Mouse (Mus musculus): ENCODE data around the gene Kat6b. TPM values are rescaled to one million over a fixed set of nuclear protein-coding genes. Genes with fewer than 3 reads are reported as not detected.
"Not testable (repeated sequence)": the region's sequence is repeated elsewhere in the genome, so short reads cannot be mapped to it uniquely, and the experiment has no call there.

The Kat6b gene
- polyA plus RNA-seq (2017; shearing (Covaris generic)), result 1 to 10 TPM; 8.2 to 9.6 TPM

GRCm38 (mm10) chr14:21481231-21481630, at the start of gene Kat6b:
Gene Kat6b (plus strand): TSS chr14:21481434.
- no peak for ATAC-seq

- no peak for ATAC-seq
Measured at GRCm38 (mm10) chr14:21433415-21433814, 47.8 kb upstream of the Kat6b start.

- ATAC-seq, result no peak
Measured at GRCm38 (mm10) chr14:21433995-21434394, 47.2 kb upstream of the Kat6b start.

GRCm38 (mm10) chr14:21434686-21435085, 46.5 kb upstream of the Kat6b start:
- no peak for ATAC-seq

DNA sequence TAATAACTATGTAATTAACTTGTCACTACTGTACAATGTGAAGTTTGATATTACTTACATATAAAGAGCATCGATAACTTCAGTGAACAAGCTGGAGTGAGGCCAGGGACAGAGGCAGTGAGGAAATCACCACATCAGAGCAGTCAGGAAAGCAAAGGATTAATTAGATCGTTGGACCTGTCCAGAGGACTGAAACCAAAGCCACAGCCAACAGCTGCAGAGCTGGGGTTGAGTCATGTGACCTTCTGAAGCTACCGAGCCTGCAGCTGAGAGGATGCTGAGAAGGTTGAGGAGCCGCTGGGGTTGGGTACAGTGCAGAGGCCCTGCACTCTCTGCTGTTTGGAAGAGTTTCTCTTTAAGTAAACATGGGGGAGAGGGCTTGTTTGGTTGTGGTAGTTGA, 41.4 kb upstream of the Kat6b start:
- no peak for ATAC-seq

DNA sequence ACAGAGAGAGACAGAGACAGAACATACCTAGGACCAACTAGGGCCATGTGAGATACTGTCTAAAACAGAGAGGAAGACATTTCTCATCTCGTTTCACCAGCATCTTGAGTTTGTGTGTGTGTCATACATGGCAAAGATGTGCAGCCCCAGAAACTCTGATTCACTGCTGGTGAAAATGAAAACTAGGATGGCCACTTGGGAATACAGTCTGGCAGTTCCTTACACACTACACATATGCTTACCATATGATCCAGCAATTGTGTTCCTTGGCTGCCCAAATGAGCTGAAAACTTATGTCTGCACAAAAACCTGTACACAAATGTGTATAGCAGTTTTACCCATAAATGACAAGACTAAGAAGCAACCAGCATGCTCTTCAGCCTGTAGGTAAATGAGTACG, 40.7 kb upstream of the Kat6b start:
- no peak for ATAC-seq

DNA sequence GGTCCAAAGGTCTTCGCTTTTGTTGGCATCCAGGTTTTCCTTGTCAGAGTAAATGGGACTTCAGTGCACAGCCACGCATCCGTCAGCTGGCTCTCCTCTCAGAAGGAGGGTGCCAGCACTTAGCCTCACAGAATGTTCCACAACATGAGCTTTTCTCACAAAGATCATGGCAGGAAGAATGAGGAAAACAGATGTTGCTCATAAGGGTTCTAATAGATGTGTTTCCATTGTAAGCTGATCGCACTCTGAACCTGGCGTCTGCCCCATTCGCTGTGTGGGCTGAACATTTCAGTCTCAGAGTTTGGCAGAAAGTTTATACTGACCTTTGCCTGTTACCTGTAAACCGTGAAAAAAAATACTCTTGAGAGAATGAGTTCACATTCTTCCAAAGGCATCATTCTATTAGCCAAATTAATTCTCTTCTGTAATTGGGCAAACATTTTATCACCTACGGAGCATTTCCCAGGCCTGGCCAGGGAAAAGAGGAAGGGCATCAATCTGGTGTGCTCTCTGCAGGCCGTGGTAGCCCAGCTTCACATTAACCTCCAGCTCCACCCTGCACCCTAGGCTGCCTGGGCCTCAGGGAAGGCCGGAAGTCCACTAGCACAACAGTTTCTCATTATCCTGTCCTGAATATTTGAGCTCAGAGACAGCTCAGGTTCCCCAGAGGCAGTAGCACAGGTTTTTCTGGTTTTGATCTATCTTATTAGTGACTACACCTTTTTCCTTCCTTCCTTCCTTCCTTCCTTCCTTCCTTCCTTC, 39.3 kb upstream of the Kat6b start:
- no peak for ATAC-seq

- ATAC-seq, result no peak
Measured at GRCm38 (mm10) chr14:21452581-21452980, 28.7 kb upstream of the Kat6b start.

GRCm38 (mm10) chr14:21453896-21454295, 27.3 kb upstream of the Kat6b start:
- ATAC-seq, result no peak

GRCm38 (mm10) chr14:21455654-21456350, 25.4 kb upstream of the Kat6b start:
- ATAC-seq, result no peak

GRCm38 (mm10) chr14:21456526-21456925, 24.7 kb upstream of the Kat6b start:
- ATAC-seq, result no peak

GRCm38 (mm10) chr14:21457876-21458275, 23.4 kb upstream of the Kat6b start:
- ATAC-seq, result no peak

GRCm38 (mm10) chr14:21458696-21459095, 22.5 kb upstream of the Kat6b start:
- no peak for ATAC-seq

- no peak for ATAC-seq
Measured at GRCm38 (mm10) chr14:21459163-21459562, 22.1 kb upstream of the Kat6b start.

GRCm38 (mm10) chr14:21462398-21462797, 18.8 kb upstream of the Kat6b start:
- no peak for ATAC-seq

DNA sequence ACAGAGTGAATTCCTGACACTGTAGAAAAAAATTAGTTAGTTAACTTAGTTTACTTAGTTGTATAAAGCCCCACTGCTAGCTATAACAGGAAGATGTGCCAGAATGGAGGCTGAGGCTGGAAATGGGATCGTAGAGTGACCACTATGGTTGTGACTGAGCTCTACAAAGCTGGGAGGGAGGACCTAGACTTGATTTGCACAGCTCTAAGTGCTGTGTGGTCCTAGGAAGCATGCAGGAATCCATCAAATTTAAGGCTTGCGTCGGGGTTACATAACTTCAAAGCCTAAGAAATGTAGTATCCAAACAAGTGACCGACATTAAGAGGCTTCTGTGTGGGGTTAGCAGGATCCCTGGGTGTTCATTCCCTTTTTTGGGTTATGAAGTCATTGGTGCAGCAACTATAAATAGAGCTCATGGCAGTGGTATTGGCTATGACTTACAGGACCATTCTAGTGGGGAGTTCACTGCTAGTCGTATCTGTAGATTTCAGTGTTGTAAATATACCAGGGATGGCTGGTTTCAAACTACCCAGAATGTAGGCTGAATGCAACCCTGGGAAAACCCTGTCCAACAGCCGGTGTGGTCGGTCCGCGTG, 18.0 kb upstream of the Kat6b start:
- no peak for ATAC-seq

- no peak for ATAC-seq
Measured at GRCm38 (mm10) chr14:21470386-21470785, 10.8 kb upstream of the Kat6b start.

- ATAC-seq, result no peak
Measured at GRCm38 (mm10) chr14:21471975-21472374, 9.3 kb upstream of the Kat6b start.

DNA sequence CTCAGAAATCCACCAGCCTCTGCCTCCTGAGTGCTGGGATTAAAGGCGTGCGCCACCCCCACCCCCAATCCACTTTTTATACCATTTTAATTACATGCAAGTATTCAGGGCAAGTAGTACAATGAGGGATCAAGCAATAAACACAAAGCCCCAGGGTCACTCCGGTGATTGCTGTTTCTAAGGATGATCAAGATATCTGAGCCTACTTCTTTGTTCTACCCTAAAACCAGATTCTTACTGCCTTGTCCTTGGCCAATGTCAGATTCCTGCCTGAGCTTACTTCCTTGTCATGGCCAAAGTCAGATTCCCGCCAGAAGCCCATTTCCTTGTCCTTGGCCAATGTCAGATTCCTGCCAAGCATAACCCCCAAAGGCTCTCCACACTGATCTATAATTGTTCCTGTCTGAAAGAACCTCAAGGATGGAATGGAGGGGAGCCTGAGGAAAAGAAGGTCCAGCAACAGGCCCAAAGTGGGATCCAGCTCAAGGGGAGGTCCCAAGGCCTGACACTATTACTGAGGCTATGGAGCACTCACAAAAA, 6.6 kb upstream of the Kat6b start:
- ATAC-seq, result not testable (repeated sequence)

DNA sequence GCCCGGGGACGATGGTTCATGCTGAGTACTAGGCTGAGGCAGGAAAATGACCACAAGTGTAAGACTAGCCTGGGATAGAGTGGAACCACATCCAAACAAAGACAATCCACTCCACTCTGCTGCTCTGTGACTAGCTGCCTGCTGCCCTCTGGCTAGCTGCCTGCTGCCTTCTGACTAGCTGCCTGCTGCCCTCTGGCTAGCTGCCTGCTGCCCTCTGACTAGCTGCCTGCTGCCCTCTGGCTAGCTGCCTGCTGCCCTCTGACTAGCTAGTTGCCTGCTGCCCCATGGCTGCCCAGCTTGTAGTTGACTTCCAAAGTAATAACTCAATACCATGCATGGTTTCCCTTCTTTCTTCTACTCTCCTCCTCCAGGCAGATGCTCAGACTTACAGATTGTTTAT, 4.1 kb upstream of the Kat6b start:
- ATAC-seq, result no peak

- ATAC-seq, result no peak
Measured at GRCm38 (mm10) chr14:21479566-21479965, 1.7 kb upstream of the Kat6b start.

DNA sequence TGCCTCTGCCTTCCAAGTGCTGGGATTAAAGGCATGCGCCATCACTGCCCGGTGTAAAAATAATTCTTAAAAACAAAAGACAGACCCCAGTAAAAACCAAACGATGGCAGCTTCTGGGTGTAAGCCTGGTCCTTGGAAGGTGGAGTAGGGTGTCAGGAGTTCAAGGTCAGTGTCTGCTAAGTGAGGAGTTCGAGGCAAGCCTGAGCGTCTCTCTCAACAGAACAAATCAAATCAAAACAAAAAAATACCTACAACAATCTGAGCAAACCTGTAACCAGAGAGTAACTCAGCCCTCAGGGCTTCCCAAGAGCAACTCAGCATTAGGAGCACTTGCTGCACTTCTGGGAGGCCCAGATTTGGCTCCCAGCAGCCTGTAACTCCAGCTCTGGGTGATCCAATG, 1.0 kb upstream of the Kat6b start:
- ATAC-seq, result no peak

DNA sequence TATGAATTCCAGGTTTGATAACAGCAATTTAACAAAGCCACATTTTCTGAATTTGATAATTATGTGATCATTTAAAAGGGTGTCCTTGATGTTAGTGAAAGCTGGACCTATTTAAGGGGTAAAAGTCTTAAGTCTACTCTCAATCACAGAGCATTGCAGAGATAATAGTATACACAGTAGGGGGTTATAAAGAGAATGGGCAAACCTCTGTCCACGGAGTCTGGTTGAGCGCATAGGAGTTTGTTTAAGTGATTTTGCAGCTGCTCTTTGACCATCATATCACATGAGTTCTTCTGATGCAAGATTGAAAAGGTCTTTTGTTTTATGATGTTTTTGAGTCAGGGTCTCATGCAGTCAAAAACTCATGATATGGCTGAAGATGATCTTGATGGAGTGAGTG, 3.0 kb downstream of the Kat6b start:
- ATAC-seq, result no peak

DNA sequence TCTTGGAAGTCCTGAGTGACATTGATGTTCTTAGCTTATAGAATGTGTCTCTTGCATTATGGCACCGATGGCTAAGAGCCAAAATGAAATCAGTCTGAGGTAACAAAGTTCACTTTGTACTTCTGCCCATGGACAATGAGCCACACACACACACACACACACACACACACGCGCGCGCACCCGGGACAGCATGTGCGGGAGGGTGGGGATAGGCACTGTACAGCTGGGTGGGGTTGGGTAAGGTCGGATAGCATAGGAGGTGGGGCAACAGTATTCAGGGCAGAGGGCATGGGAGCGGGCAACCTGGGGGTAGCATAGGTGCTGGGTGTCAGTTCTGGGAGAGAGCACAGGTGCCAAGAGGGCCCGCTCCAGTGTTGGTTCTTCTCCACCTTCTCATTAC, 3.5 kb downstream of the Kat6b start:
- ATAC-seq, result no peak

Measured in activated CD4-positive, CD25-positive, alpha-beta regulatory T cell, adult 4 months (primary cell).